Mouse (Mus musculus) testis, adult 2 months (tissue): ENCODE results near the gene Galnt13. TPM values are rescaled to one million over a fixed set of nuclear protein-coding genes. Genes with fewer than 3 reads are reported as not detected.
"Not testable (repeated sequence)": the region's sequence is repeated elsewhere in the genome, so short reads cannot be mapped to it uniquely, and the experiment has no call there.

Source experiments
- H3K27ac ChIP-seq: fragments of 200-500 bp; 2 replicates; pipeline ENCODE4 v1.5.1; 2012; ENCODE audit warnings: low read depth, low read length; ENCODE audit not compliant: control insufficient read depth, insufficient read depth
- H3K27me3 ChIP-seq: fragments of 200-500 bp; 2 replicates; pipeline ENCODE4 v1.6.1; 2012; ENCODE audit warnings: mild to moderate bottlenecking, low read length, moderate library complexity; ENCODE audit not compliant: control insufficient read depth, insufficient read depth
- H3K36me3 ChIP-seq: fragments of 200-500 bp; 2 replicates; pipeline ENCODE4 v1.6.1; 2012; ENCODE audit warnings: mild to moderate bottlenecking, low read length; ENCODE audit not compliant: control insufficient read depth, insufficient read depth
- H3K4me1 ChIP-seq: fragments of 200-500 bp; 2 replicates; pipeline ENCODE4 v1.6.1; 2012; ENCODE audit warnings: low read length; ENCODE audit not compliant: control insufficient read depth, insufficient read depth
- H3K4me3 ChIP-seq: fragments of 200-500 bp; 2 replicates; pipeline ENCODE4 v1.5.1; 2012; ENCODE audit warnings: low read depth, mild to moderate bottlenecking, low read length, moderate library complexity, mixed read lengths; ENCODE audit not compliant: control insufficient read depth
- CTCF ChIP-seq: fragments of 200-500 bp; IDR thresholded peaks from 2 replicates; pipeline ENCODE4 v1.5.1; 2012; ENCODE audit warnings: low read depth, mild to moderate bottlenecking, inconsistent platforms, low read length, moderate library complexity; ENCODE audit not compliant: control insufficient read depth, insufficient read depth, insufficient replicate concordance
- POLR2A ChIP-seq: fragments of 200-500 bp; IDR thresholded peaks from 2 replicates; pipeline ENCODE4 v1.6.1; 2012; ENCODE audit warnings: low read depth, mild to moderate bottlenecking, inconsistent platforms, low read length, moderate library complexity; ENCODE audit not compliant: control insufficient read depth
- polyA plus RNA-seq: library from polyadenylated mRNA; depleted of rRNA; stranded (reverse); fragments of >200 nt; gene quantifications from 2 replicates; pipeline ENCODE4 v1.2.3, GENCODE M21; 2012

The Galnt13 gene
- polyA plus RNA-seq, 1 experiment = 0.11 TPM

DNA sequence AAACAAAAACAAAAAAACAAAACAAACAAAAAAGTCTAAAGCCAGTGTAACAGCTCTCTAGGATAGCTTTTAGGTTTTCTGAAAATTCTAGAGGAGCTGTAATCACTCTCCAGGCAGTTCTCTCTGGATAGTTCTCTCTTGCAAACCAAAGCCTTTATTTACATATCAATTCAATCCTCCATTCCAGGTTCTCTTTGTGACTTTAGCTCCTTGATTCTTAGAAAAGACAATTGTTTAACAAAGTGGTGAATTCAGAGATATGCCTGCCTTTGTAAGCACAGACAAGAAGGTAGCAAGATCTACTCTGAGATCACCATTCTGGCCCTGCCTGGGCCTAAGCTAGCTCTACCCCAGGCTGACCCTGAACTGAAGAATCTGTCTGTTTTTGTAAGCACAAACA, 501.2 kb downstream of the Galnt13 start:
- H3K36me3 ChIP-seq = no peaks in the 10 kb centered on the region
- TF ChIP-seq POLR2A (no peak), CTCF (no peak)
- no peaks in the 10 kb centered on the region for H3K4me1 ChIP-seq
- no peak overlapping the region for H3K27ac ChIP-seq
- H3K27me3 ChIP-seq = no peaks in the 10 kb centered on the region
- no peak overlapping the region for H3K4me3 ChIP-seq

DNA sequence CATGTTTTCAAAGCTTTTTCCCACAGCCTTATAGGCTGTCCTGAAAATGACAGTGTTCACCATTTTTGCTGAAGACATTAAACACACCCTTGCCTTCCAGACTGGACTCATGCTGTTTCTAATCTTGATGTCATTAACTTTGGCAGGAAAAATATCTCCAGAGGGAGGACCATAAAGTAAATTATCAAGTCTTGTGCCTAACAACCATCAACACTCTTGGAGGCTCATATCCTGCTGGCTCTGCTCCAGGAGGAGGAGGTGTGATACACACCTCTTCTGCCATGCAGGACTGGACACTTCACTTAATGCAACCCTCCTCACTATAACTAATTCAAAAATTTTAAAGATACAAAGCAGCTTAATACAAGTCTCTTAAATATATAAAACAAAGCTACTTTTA, 502.0 kb downstream of the Galnt13 start:
- Histone ChIP-seq H3K27me3 (no peaks in the 10 kb centered on the region), H3K4me3 (no peak overlapping the region), H3K27ac (no peak overlapping the region), H3K36me3 (no peaks in the 10 kb centered on the region), H3K4me1 (no peaks in the 10 kb centered on the region)
- TF ChIP-seq POLR2A (no peak), CTCF (no peak)

DNA sequence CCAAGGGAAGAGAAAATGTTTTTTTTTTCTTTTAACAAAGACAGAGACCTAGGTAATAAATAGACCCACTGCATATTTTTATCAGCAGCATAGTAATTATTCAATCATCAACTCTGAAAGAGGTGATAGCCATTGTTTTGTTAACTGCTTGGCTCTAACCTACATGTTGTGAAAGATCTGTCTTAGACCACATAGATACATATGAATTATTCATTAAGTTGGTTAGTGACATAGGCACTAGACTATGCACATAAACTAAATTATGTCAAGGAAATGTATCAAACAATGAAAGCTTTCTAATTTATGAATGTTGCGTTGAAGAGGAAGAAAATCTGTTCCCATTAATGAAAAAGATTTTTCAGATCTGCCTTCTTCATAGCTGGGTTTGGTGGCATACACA, 507.3 kb downstream of the Galnt13 start:
- Histone ChIP-seq H3K27ac (no peak overlapping the region), H3K4me3 (no peak overlapping the region), H3K27me3 (no peaks in the 10 kb centered on the region), H3K4me1 (no peaks in the 10 kb centered on the region), H3K36me3 (no peaks in the 10 kb centered on the region)
- TF ChIP-seq POLR2A (no peak), CTCF (no peak)

DNA sequence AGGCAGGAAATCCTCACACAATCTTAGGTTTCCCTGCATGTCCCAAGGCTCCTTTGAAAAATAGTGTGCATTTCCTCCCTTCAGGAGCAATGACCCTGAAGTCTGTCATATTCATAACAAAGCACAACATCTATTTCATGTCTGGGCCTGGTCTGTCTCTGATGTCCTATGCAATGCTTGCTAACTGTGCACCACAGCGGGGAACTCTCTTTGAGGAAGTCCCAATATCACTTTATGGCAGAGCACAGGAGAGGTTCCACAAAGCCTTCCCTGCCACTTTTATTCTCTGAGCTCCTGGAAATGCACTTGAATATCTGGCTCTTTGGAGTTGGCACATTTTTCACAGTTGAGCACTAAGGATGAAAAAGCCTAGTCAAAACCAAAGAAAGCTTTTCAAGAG, 547.7 kb downstream of the Galnt13 start:
- H3K4me3 ChIP-seq = no peak overlapping the region
- no peak overlapping the region for H3K27ac ChIP-seq
- H3K27me3 ChIP-seq = no peaks in the 10 kb centered on the region
- TF ChIP-seq CTCF = no peak
- TF ChIP-seq POLR2A = no peak
- H3K4me1 ChIP-seq = no peaks in the 10 kb centered on the region
- no peaks in the 10 kb centered on the region for H3K36me3 ChIP-seq

DNA sequence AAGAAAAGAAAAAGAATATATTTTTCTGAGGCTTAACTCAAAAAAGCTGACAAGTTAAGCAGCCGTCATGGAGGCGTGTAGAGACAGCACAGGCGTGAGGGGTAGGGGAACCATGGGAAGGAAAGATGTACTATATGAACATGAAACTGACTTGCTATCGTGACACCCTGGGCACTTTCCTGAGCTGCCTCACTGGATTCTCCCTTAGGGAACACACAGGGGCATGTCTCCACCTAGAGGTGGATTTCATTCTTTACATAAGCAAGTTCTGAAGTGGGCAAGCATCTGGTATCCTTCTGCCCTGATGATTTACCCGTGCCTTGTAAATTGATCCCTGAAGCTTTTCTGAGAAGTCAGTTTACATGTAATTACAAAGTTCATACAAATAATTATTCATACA, 586.4 kb downstream of the Galnt13 start:
- H3K4me3 ChIP-seq, H3K27ac ChIP-seq, H3K27me3 ChIP-seq, H3K4me1 ChIP-seq, H3K36me3 ChIP-seq: not testable (repeated sequence)

DNA sequence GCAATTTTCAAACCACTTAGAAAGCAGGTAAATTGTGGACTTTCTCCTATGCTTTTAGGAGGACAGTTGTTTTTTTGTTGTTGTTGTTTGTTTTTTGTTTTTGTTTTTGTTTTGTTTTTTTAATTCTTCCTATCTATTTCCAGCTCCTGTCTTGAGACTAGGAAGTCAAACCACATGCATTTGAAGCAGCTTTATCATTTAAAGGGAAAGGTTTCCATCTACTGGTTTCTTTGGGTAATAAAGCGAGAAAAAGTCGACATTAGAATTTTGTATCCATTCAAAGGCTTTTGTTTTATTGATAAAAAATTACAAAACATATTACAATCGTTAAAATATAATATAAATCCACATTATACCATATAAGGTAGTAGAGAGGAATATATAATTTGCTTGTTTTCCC, 598.5 kb downstream of the Galnt13 start:
- no peak overlapping the region for H3K4me3 ChIP-seq
- H3K36me3 ChIP-seq = no peaks in the 10 kb centered on the region
- TF ChIP-seq CTCF = no peak
- TF ChIP-seq POLR2A = no peak
- H3K4me1 ChIP-seq = no peaks in the 10 kb centered on the region
- no peak overlapping the region for H3K27ac ChIP-seq
- H3K27me3 ChIP-seq = no peaks in the 10 kb centered on the region

DNA sequence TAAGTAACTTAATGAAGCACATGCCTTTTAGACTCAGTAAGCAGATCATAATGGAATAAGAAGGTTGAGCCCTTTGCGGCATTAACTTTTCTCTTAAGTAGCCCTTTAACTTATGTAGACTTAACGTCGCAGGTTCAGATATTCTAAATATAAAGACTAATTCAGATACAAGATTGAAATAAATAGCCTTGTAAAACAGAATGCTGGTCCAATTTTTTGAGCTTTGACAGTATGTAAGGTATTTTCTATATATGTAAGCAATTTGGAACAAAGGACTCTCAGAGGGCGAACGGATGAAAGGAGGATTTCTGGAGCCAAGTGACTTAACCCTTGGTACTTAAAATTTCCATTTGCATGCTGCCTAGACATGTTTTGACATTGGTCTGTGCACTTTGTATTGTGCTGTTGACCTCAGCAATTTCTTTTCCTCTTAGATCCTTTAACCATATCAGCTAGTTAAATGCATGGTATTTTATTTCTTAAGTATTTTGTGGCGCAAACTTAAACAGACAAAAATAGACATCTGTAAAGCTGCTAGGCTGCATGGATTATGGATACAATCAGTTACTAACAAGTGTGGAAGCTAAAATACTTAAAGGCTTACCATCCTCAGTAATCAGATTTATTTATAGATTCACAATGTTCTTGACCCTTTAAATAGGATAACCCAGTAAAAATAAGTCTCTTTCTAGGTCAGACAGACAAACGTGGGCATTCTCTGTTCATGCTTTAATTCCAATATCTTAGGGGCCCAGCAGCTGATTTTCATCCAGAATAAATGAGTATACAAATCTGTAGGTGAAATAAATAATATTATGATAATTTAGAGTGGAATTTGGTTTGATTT, 629.6 kb downstream of the Galnt13 start:
- Histone ChIP-seq H3K4me1 (no peaks in the 10 kb centered on the region), H3K36me3 (no peaks in the 10 kb centered on the region), H3K27me3 (no peaks in the 10 kb centered on the region), H3K4me3 (no peak overlapping the region), H3K27ac (no peak overlapping the region)
- no peak for TF ChIP-seq POLR2A

DNA sequence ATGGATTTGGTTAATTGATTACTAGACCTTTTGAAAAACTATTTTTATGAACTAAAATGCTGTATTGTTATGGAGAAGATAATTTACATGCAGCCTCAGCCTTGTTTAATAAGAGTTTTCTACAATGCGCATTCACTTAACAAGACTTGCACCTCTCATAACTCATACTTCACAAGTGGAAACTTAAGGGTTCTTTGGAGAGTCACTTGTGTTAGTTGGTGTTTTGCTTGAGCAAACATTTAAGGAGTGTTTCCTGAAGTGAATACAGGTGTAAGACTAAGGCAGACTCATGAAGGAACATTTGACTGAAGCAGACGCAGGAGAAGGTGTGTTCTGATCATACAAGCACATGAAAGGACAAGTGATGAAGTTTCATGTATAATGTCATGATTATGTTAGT, 649.5 kb downstream of the Galnt13 start:
- Histone ChIP-seq H3K4me3 (no peak overlapping the region), H3K27me3 (no peaks in the 10 kb centered on the region), H3K36me3 (no peaks in the 10 kb centered on the region), H3K4me1 (no peaks in the 10 kb centered on the region), H3K27ac (no peak overlapping the region)
- no peak for TF ChIP-seq POLR2A
- TF ChIP-seq CTCF = no peak

DNA sequence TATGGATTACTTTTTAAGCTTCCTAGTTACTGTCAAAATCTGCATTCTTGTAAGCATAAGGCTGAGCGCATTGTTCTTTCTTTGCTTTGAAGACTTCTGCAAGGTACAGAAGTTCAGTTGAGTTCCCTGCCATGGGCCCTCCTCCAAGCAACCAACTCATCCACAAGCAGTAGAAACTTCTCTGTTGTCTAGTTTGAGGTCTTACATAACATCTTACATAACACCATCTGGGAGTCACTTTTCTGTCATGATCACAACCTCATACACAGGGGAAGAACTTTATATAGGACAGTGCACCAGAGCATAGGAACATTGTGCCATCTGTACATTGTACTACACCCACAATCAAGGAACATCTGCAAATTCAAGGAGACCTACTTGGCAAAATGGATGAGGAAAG, 651.9 kb downstream of the Galnt13 start:
- Histone ChIP-seq H3K27me3 (no peaks in the 10 kb centered on the region), H3K4me1 (no peaks in the 10 kb centered on the region), H3K27ac (no peak overlapping the region), H3K36me3 (no peaks in the 10 kb centered on the region), H3K4me3 (no peak overlapping the region)
- TF ChIP-seq CTCF = no peak
- TF ChIP-seq POLR2A = no peak
